Mouse (Mus musculus) lung, embryonic 14.5 days (tissue): ENCODE measurements at regions not wholly inside any gene's neighbourhood (a gene's known extent, or its start where the extent isn't known, plus 50 kb on each side); places are given as distances from the start of the nearest gene placed in this dataset.

Source experiments
- ATAC-seq: fragments of 200-750 bp; cut with Nextera tagmentation; 2 replicates; pipeline ENCODE4 v1.8.0; 2017; ENCODE audit warnings: mild to moderate bottlenecking, moderate TSS enrichment, moderate library complexity; ENCODE audit not compliant: insufficient read depth
- DNase-seq: peaks from one replicate; pipeline ENCODE4 v3.0.0-alpha.2; 2015
- H3K27ac ChIP-seq: fragments of 300-500 bp; sonication (generic); 2 replicates; pipeline ENCODE4 v1.5.1; 2014; ENCODE audit warnings: low read depth, mild to moderate bottlenecking, moderate library complexity
- H3K27me3 ChIP-seq: fragments of 300-500 bp; sonication (generic); 2 replicates; pipeline ENCODE4 v1.6.1; 2014; ENCODE audit warnings: low read length, control low read depth; ENCODE audit not compliant: insufficient read depth
- H3K36me3 ChIP-seq: fragments of 300-500 bp; sonication (generic); 2 replicates; pipeline ENCODE4 v1.6.1; 2014; ENCODE audit warnings: control low read depth; ENCODE audit not compliant: insufficient read depth
- H3K4me1 ChIP-seq: fragments of 300-500 bp; sonication (generic); 2 replicates; pipeline ENCODE4 v1.6.1; 2014; ENCODE audit warnings: antibody characterized with exemption, control low read depth; ENCODE audit not compliant: insufficient read depth
- H3K4me2 ChIP-seq: fragments of 300-500 bp; sonication (generic); 2 replicates; pipeline ENCODE4 v1.6.1; 2014; ENCODE audit warnings: mild to moderate bottlenecking
- H3K4me3 ChIP-seq: fragments of 300-500 bp; sonication (generic); 2 replicates; pipeline ENCODE4 v1.5.1; 2014; ENCODE audit warnings: low read depth, low read length
- H3K9ac ChIP-seq: fragments of 300-500 bp; sonication (generic); 2 replicates; pipeline ENCODE4 v1.6.1; 2014
- H3K9me3 ChIP-seq: fragments of 300-500 bp; sonication (generic); 2 replicates; pipeline ENCODE4 v1.6.1; 2016; ENCODE audit warnings: low read depth, low read length, control low read depth
- CTCF ChIP-seq: IDR thresholded peaks from 2 replicates; pipeline ENCODE4 v1.5.1; 2016; ENCODE audit warnings: antibody characterized with exemption, low read depth
- WGBS: fragments of 180-500 bp; shearing (Covaris S2); extraction: QIAGEN DNeasy Blood & Tissue Kit; methylation state at CpG from one replicate; pipeline ENCODE4 v1.1.7; 2014; 5-methylcytosine and 5-hydroxymethylcytosine counted together

- Histone ChIP-seq H3K9ac (no peak overlapping the region), H3K9me3 (no peaks in the 10 kb centered on the region), H3K27ac (no peak overlapping the region), H3K4me3 (no peak overlapping the region), H3K27me3 (no peaks in the 10 kb centered on the region), H3K36me3 (no peaks in the 10 kb centered on the region), H3K4me1 (no peaks in the 10 kb centered on the region), H3K4me2 (no peak overlapping the region)
- DNase-seq = no peak
- TF ChIP-seq CTCF = no peak
- no peak for ATAC-seq
- WGBS = 87% methylated on average over 6 of the region's 6 CpGs
Observed at GRCm38 (mm10) chr11:50483116-50483515, 52.2 kb upstream of the Rufy1 start.

GRCm38 (mm10) chr11:50482607-50483006 lies 51.7 kb upstream of the Rufy1 start:
- no peaks in the 10 kb centered on the region for H3K27me3 ChIP-seq
- no peaks in the 10 kb centered on the region for H3K36me3 ChIP-seq
- no peak overlapping the region for H3K27ac ChIP-seq
- H3K9me3 ChIP-seq = no peaks in the 10 kb centered on the region
- ATAC-seq (no peak), DNase-seq (no peak)
- TF ChIP-seq CTCF = no peak
- H3K9ac ChIP-seq = no peak overlapping the region
- 38% methylated on average over 3 of the region's 3 CpGs for WGBS
- H3K4me3 ChIP-seq = no peak overlapping the region
- no peak overlapping the region for H3K4me2 ChIP-seq
- no peaks in the 10 kb centered on the region for H3K4me1 ChIP-seq
